Mouse (Mus musculus) intestine, postnatal 0 days (tissue): ENCODE results near the gene Camk1d. TPM values are rescaled to one million over a fixed set of nuclear protein-coding genes. Genes with fewer than 3 reads are reported as not detected.

ENCODE experiments used
- ATAC-seq: fragments of 200-750 bp; cut with Nextera tagmentation; 2 replicates; pipeline ENCODE4 v1.8.0; 2017; ENCODE audit warnings: mild to moderate bottlenecking, moderate TSS enrichment, moderate library complexity
- H3K27ac ChIP-seq: fragments of 300-500 bp; sonication (generic); 2 replicates; pipeline ENCODE4 v1.5.1; 2014; ENCODE audit warnings: mild to moderate bottlenecking, low read depth, low read length, moderate library complexity
- H3K27me3 ChIP-seq: fragments of 300-500 bp; sonication (generic); replicated peaks from 2 replicates; pipeline ENCODE4 v1.6.1; 2014; ENCODE audit warnings: low read length, mixed read lengths; ENCODE audit not compliant: control insufficient read depth, insufficient read depth
- H3K36me3 ChIP-seq: fragments of 300-500 bp; sonication (generic); 2 replicates; pipeline ENCODE4 v1.6.1; 2014; ENCODE audit warnings: mild to moderate bottlenecking, moderate library complexity; ENCODE audit not compliant: control insufficient read depth, insufficient read depth
- H3K4me1 ChIP-seq: fragments of 300-500 bp; sonication (generic); replicated peaks from 2 replicates; pipeline ENCODE4 v1.6.1; 2014; ENCODE audit warnings: antibody characterized with exemption, low read length, mixed read lengths; ENCODE audit not compliant: control insufficient read depth, insufficient read depth
- H3K4me2 ChIP-seq: fragments of 300-500 bp; sonication (generic); replicated peaks from 2 replicates; pipeline ENCODE4 v1.6.1; 2014; ENCODE audit warnings: low read depth, mild to moderate bottlenecking, moderate library complexity
- H3K4me3 ChIP-seq: fragments of 300-500 bp; sonication (generic); 2 replicates; pipeline ENCODE4 v1.5.1; 2014; ENCODE audit warnings: low read depth, low read length
- H3K9ac ChIP-seq: fragments of 300-500 bp; sonication (generic); 2 replicates; pipeline ENCODE4 v1.6.1; 2014; ENCODE audit warnings: mild to moderate bottlenecking, low read depth, low read length
- H3K9me3 ChIP-seq: fragments of 300-500 bp; sonication (generic); 2 replicates; pipeline ENCODE4 v1.6.1; 2016; ENCODE audit warnings: mixed run types; ENCODE audit not compliant: control insufficient read depth
- CTCF ChIP-seq: sonication (generic); IDR thresholded peaks from 2 replicates; pipeline ENCODE4 v1.5.1; 2016; ENCODE audit warnings: low read depth, mild to moderate bottlenecking, control low read depth, antibody characterized with exemption, moderate library complexity
- WGBS: fragments of 180-500 bp; shearing (Covaris S2); extraction: QIAGEN DNeasy Blood & Tissue Kit; methylation state at CpG from one replicate; pipeline ENCODE4 v1.1.7; 2014; 5-methylcytosine and 5-hydroxymethylcytosine counted together
- polyA plus RNA-seq: library from polyadenylated mRNA; unstranded; fragments of >200 nt; fragmentation: Nextera tagmentation; extraction: Ambion mirVana; gene quantifications from 2 replicates; pipeline ENCODE4 v1.2.1, GENCODE M21; 2015

Camk1d gene
- polyA plus RNA-seq, 1 experiment from 2014 or later: 11.3 TPM

GRCm38 (mm10) chr2:5296749-5297545, 417.4 kb downstream of the Camk1d start:
- Histone ChIP-seq H3K27ac (no peak overlapping the region), H3K4me1 (no peaks in the 10 kb centered on the region), H3K36me3 (peaks cover 42% of the 10 kb centered on the region), H3K9ac (no peak overlapping the region), H3K4me2 (no peak overlapping the region), H3K4me3 (no peak overlapping the region), H3K9me3 (no peaks in the 10 kb centered on the region), H3K27me3 (no peaks in the 10 kb centered on the region)
- TF ChIP-seq CTCF: no peak
- WGBS: 89% methylated on average over 11 of the region's 11 CpGs
- no peak for ATAC-seq

- H3K27ac ChIP-seq: no peak overlapping the region
Observed at GRCm38 (mm10) chr2:5295098-5295497, 419.2 kb downstream of the Camk1d start.

GRCm38 (mm10) chr2:5294451-5294850, 419.9 kb downstream of the Camk1d start:
- H3K27ac ChIP-seq: no peak overlapping the region
- 76% methylated on average over 5 of the region's 5 CpGs for WGBS
- ATAC-seq: no peak
- no peak overlapping the region for H3K4me2 ChIP-seq
- no peaks in the 10 kb centered on the region for H3K27me3 ChIP-seq
- H3K9ac ChIP-seq: no peak overlapping the region
- no peak overlapping the region for H3K4me3 ChIP-seq
- no peaks in the 10 kb centered on the region for H3K9me3 ChIP-seq
- H3K4me1 ChIP-seq: no peaks in the 10 kb centered on the region
- TF ChIP-seq CTCF: no peak
- peaks cover 26% of the 10 kb centered on the region for H3K36me3 ChIP-seq

More at GRCm38 (mm10) chr2:5295098-5295497, 419.2 kb downstream of the Camk1d start:
- no peaks in the 10 kb centered on the region for H3K9me3 ChIP-seq
- H3K27me3 ChIP-seq: no peaks in the 10 kb centered on the region
- TF ChIP-seq CTCF: no peak
- no peak for ATAC-seq
- H3K4me1 ChIP-seq: no peaks in the 10 kb centered on the region
- H3K4me3 ChIP-seq: no peak overlapping the region
- peaks cover 30% of the 10 kb centered on the region for H3K36me3 ChIP-seq
- H3K9ac ChIP-seq: no peak overlapping the region
- H3K4me2 ChIP-seq: no peak overlapping the region

- WGBS: 73% methylated on average over 4 of the region's 4 CpGs
- Histone ChIP-seq H3K4me2 (no peak overlapping the region), H3K27ac (no peak overlapping the region), H3K4me1 (no peaks in the 10 kb centered on the region), H3K4me3 (no peak overlapping the region), H3K27me3 (no peaks in the 10 kb centered on the region), H3K9ac (no peak overlapping the region), H3K36me3 (no peaks in the 10 kb centered on the region), H3K9me3 (no peaks in the 10 kb centered on the region)
- ATAC-seq: no peak
- TF ChIP-seq CTCF: no peak
Observed at GRCm38 (mm10) chr2:5288593-5288992, 425.7 kb downstream of the Camk1d start.

- H3K36me3 ChIP-seq: no peaks in the 10 kb centered on the region
- no peak for ATAC-seq
- H3K27me3 ChIP-seq: no peaks in the 10 kb centered on the region
- 69% methylated on average over 3 of the region's 3 CpGs for WGBS
- 0 out of 2 replicates have a peak overlapping the region, but pooled peaks have one; percentile 23 for H3K27ac ChIP-seq
- no peak for TF ChIP-seq CTCF
- H3K4me1 ChIP-seq: no peaks in the 10 kb centered on the region
- no peaks in the 10 kb centered on the region for H3K9me3 ChIP-seq
- H3K9ac ChIP-seq: no peak overlapping the region
- H3K4me3 ChIP-seq: no peak overlapping the region
- H3K4me2 ChIP-seq: no peak overlapping the region
Observed at GRCm38 (mm10) chr2:5287044-5287380, 427.3 kb downstream of the Camk1d start.

DNA sequence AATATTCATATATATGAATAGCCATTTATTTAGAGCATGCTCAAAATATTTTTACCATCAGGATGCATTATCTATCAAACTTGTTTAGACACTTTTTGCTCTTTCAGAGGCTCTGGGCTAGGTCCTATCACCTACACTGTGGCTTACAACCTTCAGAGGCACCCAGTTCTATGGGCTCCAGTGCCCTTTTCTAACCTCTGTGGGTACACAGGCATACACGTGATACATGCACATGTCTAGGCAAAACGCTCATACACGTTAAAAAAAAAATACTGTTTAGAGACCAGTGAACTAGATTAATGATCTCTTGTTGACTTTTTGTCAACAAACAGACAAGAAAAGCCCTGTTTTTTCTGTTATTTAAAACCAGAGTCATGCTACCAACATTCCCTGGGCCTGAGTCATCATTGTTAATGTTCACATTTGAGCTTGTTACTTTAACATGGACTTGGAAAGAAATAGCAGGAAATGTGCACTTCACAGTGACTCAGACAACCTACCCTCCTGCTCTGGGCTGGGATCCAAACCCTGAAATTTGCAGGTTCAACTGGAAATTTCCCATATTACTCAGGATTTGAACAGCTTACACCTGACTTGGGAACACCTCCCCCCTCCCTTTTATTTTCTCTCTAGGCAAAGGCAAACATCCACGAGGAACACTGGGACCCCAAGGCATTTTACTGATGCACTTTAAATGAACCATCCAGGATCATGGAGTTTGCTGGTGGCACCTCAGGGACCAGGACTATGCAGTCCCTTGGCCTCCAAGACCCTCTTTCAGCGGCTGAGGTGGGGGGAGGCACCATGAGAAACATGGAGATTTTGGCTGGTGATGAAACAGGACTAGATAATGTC, 427.9 kb downstream of the Camk1d start:
- ATAC-seq: peak; percentile 49
- H3K36me3 ChIP-seq: no peaks in the 10 kb centered on the region
- no peak overlapping the region for H3K4me3 ChIP-seq
- H3K27ac ChIP-seq: 0 out of 2 replicates have a peak overlapping the region, but pooled peaks have one; percentile 23
- 39% methylated on average over 5 of the region's 5 CpGs for WGBS
- H3K9ac ChIP-seq: no peak overlapping the region
- no peak overlapping the region for H3K4me2 ChIP-seq
- no peaks in the 10 kb centered on the region for H3K4me1 ChIP-seq
- TF ChIP-seq CTCF: no peak
- no peaks in the 10 kb centered on the region for H3K9me3 ChIP-seq
- no peaks in the 10 kb centered on the region for H3K27me3 ChIP-seq
